In genomic region chr11:77896820-77897805, GRCm38 (mm10) we compare ENCODE assay signal across 8 mouse cellular contexts. TPM values are rescaled to one million over a fixed set of nuclear protein-coding genes. Genes with fewer than 3 reads are reported as not detected.
DNase-seq lines count a peak whose midpoint lies in the region; ATAC-seq lines count a peak whose summit lies in the region.

No protein-coding gene starts in this region.

- no peak for ATAC-seq in neural tube, embryonic 11.5 days (ENCODE audit: insufficient read depth, low FRiP score, low TSS enrichment)
- no peak for ATAC-seq in intestine, embryonic 15.5 days
- no peak for ATAC-seq in stomach, embryonic 15.5 days (ENCODE audit: insufficient read depth, low FRiP score, low read depth)
- no peak for ATAC-seq in megakaryocyte-erythroid progenitor cell, adult 5-6 weeks (replicated peaks; ENCODE audit: low FRiP score, low TSS enrichment, poor library complexity, severe bottlenecking)

- no peak overlapping the region for H3K4me2 ChIP-seq in neural tube, embryonic 11.5 days (ENCODE audit: low read depth)
- peak overlapping the region; percentile 22 for H3K4me2 ChIP-seq in intestine, embryonic 15.5 days (replicated peaks)
- peak overlapping the region; percentile 9 for H3K4me2 ChIP-seq in stomach, embryonic 15.5 days

- peaks cover 21% of the 10 kb centered on the region for H3K4me1 ChIP-seq in neural tube, embryonic 11.5 days (ENCODE audit: control insufficient read depth, insufficient read depth, low read length)
- H3K4me1 ChIP-seq in intestine, embryonic 15.5 days (replicated peaks): peaks cover 21% of the 10 kb centered on the region
- peaks cover 27% of the 10 kb centered on the region for H3K4me1 ChIP-seq in stomach, embryonic 15.5 days

- peaks cover 15% of the 10 kb centered on the region for H3K27me3 ChIP-seq in neural tube, embryonic 11.5 days (ENCODE audit: control insufficient read depth, insufficient read depth, low read length)
- peaks cover 5% of the 10 kb centered on the region; the same call in 1 of the 2 replicates for H3K27me3 ChIP-seq in intestine, embryonic 15.5 days (replicated peaks)
- H3K27me3 ChIP-seq in stomach, embryonic 15.5 days (replicated peaks): peaks cover 8% of the 10 kb centered on the region; the same call in 1 of the 2 replicates

- no peak overlapping the region for H3K4me3 ChIP-seq in neural tube, embryonic 11.5 days (ENCODE audit: low read depth, low read length)
- H3K4me3 ChIP-seq in intestine, embryonic 15.5 days (replicated peaks): no peak overlapping the region
- H3K4me3 ChIP-seq in stomach, embryonic 15.5 days (replicated peaks): no peak overlapping the region

- DNase-seq in adrenal gland, postnatal 25 days: peak; percentile 28
- no peak for DNase-seq in adrenal gland, postnatal 4 days (ENCODE audit: low spot score in 2 of 2)
- DNase-seq in neural tube, embryonic 11.5 days (ENCODE audit: low spot score): peak; percentile 33
- no peak for DNase-seq in neural tube, embryonic 10.5 days (ENCODE audit: extremely low spot score, low spot score)
- DNase-seq in c-Kit-positive CD71-positive TER-119-positive erythroid progenitor cells, embryonic 14.5 days (ENCODE audit: low spot score): no peak

- no peaks in the 10 kb centered on the region for H3K9me3 ChIP-seq in neural tube, embryonic 11.5 days (ENCODE audit: control insufficient read depth, low read length)
- H3K9me3 ChIP-seq in intestine, embryonic 15.5 days: no peaks in the 10 kb centered on the region
- no peaks in the 10 kb centered on the region for H3K9me3 ChIP-seq in stomach, embryonic 15.5 days

- WGBS in neural tube, embryonic 11.5 days: 28% methylated on average over 23 of the region's 23 CpGs
- 33% methylated on average over 23 of the region's 23 CpGs for WGBS in intestine, embryonic 15.5 days
- 25% methylated on average over 23 of the region's 23 CpGs for WGBS in stomach, embryonic 15.5 days

- H3K9ac ChIP-seq in neural tube, embryonic 11.5 days (ENCODE audit: low read length): no peak overlapping the region
- H3K9ac ChIP-seq in intestine, embryonic 15.5 days: no peak overlapping the region
- H3K9ac ChIP-seq in stomach, embryonic 15.5 days: no peak overlapping the region

- no peak overlapping the region for H3K27ac ChIP-seq in neural tube, embryonic 11.5 days (ENCODE audit: low read depth, low read length)
- H3K27ac ChIP-seq in intestine, embryonic 15.5 days: no peak overlapping the region
- H3K27ac ChIP-seq in stomach, embryonic 15.5 days: no peak overlapping the region

- no peaks in the 10 kb centered on the region for H3K36me3 ChIP-seq in neural tube, embryonic 11.5 days (ENCODE audit: control insufficient read depth, insufficient read depth, low read length)
- no peaks in the 10 kb centered on the region for H3K36me3 ChIP-seq in intestine, embryonic 15.5 days
- H3K36me3 ChIP-seq in stomach, embryonic 15.5 days: no peaks in the 10 kb centered on the region

RNA-seq across cellular contexts. Expression of gene Pipox, which starts 3.2 kb away (rescaled TPM):
- 3.8 and 4.6 TPM in 2 replicates for total RNA-seq in adrenal gland, postnatal 25 days (2021)
- 10 to 100 TPM in 1 of 2 experiments, 1 to 10 TPM in 1; 9.1 to 16.9 TPM for total RNA-seq in adrenal gland, postnatal 4 days (2021)
- 2.6 and 4.0 TPM in 2 replicates for polyA plus RNA-seq in neural tube, embryonic 11.5 days (2014; fragmentation: Nextera tagmentation; extraction: Ambion mirVana)
- 29.8 and 36.1 TPM in 2 replicates for polyA plus RNA-seq in intestine, embryonic 15.5 days (2015; fragmentation: Nextera tagmentation; extraction: Ambion mirVana)
- polyA plus RNA-seq in stomach, embryonic 15.5 days (2015; fragmentation: Nextera tagmentation; extraction: Ambion mirVana): 16.4 and 23.3 TPM in 2 replicates
- not detected in 2 replicates for total RNA-seq in megakaryocyte-erythroid progenitor cell, adult 5-6 weeks (2014; fragmentation: Nextera tagmentation)
- total RNA-seq in megakaryocyte-erythroid progenitor cell, adult 5-6 weeks (2017): not detected in 2 replicates

RNA-seq across cellular contexts. Expression of gene Sez6, which starts 33.5 kb away (rescaled TPM):
- total RNA-seq in adrenal gland, postnatal 25 days (2021): 2.0 and 2.7 TPM in 2 replicates
- 1 to 10 TPM; 3.9 to 6.0 TPM for total RNA-seq in adrenal gland, postnatal 4 days (2021)
- polyA plus RNA-seq in neural tube, embryonic 11.5 days (2014; fragmentation: Nextera tagmentation; extraction: Ambion mirVana): 12.4 and 13.8 TPM in 2 replicates
- polyA plus RNA-seq in intestine, embryonic 15.5 days (2015; fragmentation: Nextera tagmentation; extraction: Ambion mirVana): 0.95 and 1.2 TPM in 2 replicates
- polyA plus RNA-seq in stomach, embryonic 15.5 days (2015; fragmentation: Nextera tagmentation; extraction: Ambion mirVana): 1.7 and 1.8 TPM in 2 replicates
- not detected in 2 replicates for total RNA-seq in megakaryocyte-erythroid progenitor cell, adult 5-6 weeks (2014; fragmentation: Nextera tagmentation)
- not detected in 2 replicates for total RNA-seq in megakaryocyte-erythroid progenitor cell, adult 5-6 weeks (2017)

Comparison
In these comparisons a context has a peak if more than half of its experiments do, and no peak if none do; other contexts are left out.
1. DNase-seq: peak in adrenal gland, postnatal 25 days (single experiment) and neural tube, embryonic 11.5 days (single experiment); none in adrenal gland, postnatal 4 days (0 of 2), neural tube, embryonic 10.5 days (single experiment) and c-Kit-positive CD71-positive TER-119-positive erythroid progenitor cells, embryonic 14.5 days (single experiment).